Mouse (Mus musculus): ENCODE results near the gene Padi6.

The Padi6 gene

DNA sequence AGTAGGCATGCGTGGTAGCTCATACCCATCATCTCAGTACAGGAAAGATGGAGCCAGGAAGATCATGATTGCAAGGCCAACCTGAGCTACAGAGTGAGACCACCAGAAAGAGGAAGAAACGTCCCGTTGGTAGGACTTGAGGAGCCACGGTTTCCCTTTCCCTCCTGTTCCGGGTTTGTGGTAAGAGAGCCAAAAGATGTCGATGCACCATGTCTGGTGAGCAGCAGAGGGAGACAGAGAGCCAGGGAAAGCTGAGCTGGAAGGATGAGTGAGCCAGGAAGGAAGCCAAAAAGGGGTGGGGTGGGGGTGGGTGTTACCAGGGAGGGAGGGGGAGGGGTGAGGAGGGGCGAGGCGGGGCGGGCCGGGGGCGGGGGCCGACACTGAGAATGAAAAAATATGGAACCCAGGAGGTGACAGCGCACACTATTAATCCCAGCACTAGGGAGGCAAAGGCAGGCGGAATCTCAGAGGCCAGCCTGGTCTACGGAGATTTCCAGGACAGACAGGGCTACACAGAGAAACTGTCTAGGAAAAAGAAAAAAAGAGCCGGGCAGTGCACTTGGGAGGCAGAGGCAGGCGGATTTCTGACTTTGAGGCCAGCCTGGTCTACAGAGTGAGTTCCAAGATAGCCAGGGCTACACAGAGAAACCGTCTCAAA lies 62.6 kb downstream of the Padi6 start:
- DNase-seq = peak; percentile 81

DNA sequence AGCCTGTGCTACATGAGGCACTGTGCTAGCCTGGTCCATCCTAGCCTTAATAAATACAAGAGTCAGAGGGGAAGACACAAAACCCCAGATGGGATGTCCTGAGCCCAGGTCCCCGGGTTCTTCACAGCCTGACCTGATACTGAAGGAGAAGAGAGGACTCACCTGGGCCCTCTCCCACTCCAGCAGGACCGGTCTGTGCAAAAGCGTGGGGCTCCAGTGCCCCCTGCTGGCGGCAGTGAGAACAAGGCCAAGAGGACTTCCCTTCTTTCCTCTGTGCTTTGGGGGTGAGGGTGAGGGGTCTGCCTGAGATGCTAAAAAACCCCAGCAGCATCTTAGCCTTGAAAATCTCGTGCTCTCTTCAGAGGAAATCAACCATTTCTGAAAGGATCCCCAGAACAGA lies 63.4 kb downstream of the Padi6 start:
- DNase-seq = peak; percentile 77

Data from thymus, postnatal 4 days (tissue).